Mouse (Mus musculus): ENCODE results near the gene Pnpt1. TPM values are rescaled to one million over a fixed set of nuclear protein-coding genes. Genes with fewer than 3 reads are reported as not detected.

Gene Pnpt1
- polyA plus RNA-seq (2014; fragmentation: Illumina TruSeq; extraction: RNeasy Lipid Tissue Mini Kit (QIAGEN cat#74804); ENCODE audit: low read depth, low replicate concordance), result 13.2 TPM

DNA sequence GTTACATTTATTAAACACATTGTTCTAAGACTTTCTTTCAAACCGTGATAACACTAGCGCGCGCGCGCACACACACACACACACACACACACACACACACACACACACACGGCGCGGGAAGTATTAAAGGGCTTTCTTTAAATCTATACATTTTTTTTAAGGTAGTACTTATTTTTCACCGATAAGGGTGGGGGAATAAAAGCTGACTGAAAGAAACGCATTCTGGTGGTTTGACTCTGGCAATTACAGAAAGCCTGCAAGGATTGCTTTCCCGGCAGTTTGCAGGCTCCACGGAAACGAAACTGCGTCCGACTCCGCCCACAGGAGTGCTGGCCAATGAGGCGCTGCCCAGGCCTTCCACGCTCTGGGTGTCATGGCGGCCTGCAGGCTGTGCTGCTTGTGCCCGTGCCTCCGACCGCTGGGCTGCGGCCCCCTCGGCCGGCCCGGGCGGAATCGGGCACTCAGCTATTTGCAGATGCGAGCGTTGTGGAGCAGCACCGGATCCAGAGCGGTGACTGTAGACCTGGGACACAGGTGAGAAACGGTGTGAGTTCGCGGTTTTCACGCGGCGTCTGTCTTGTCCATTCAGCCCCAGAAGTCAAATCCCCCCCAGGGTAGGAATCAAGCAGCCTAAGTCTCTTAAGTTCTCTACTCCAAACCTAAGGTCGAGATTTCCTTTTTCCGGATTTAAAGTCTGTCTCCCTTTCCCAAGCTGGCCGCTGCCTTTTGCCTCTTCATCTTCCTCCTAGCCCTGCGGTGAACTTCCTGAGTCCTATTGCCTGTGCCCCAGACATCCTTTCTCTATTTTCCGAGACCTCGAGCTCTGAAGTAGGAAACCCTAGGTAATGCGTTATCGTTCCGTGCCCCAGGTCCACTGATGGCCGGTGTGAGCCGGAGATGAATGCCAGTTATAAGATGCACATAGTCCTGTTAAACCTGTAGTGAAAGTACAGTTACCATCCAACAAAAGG lies at the start of gene Pnpt1:
Gene Pnpt1 (plus strand): TSS at position 360 of the 971 bp plus-strand sequence.

DNA sequence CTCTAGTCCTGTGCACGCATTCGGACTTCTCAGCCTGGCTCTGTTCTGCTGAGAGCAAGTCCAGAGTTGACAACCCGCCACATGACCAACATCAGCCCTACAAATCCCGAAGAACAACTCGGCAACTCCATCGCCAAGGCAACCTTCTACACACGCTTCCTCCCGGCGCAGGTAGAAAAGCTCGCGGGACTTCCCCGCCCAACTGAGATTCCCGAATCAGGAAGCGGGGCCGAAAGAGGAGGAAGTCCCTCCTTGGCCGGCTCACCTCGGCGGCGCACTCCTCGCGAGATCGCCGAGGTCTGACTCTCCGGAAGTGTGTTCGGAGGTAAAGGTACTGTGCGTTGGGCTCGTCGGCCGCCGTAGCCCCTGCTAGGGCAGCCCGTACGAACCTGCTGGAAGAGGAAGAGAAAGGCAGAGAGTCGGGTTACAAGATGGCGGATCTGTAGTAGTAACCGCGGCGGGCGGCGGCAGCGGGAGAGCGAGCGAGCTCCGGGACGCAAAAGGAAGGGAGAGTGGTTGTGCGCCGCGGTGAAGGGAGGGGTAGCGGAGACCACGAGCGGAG lies 42.1 kb downstream of the Pnpt1 start, which contains the start of gene Ppp4r3b:
Gene Ppp4r3b (plus strand): TSS at position 328 of the 562 bp plus-strand sequence.

Other genes with a start within 250 kb of the Pnpt1 start
- gene Ppp4r3b, start 42.1 kb downstream of the Pnpt1 start, polyA plus RNA-seq (2014; fragmentation: Illumina TruSeq; extraction: RNeasy Lipid Tissue Mini Kit (QIAGEN cat#74804); ENCODE audit: low read depth, low replicate concordance), result 32.0 TPM
- gene Cfap36, start 116.7 kb downstream of the Pnpt1 start, polyA plus RNA-seq (2014; fragmentation: Illumina TruSeq; extraction: RNeasy Lipid Tissue Mini Kit (QIAGEN cat#74804); ENCODE audit: low read depth, low replicate concordance), result 48.2 TPM
- gene Ccdc88a, start 242.9 kb downstream of the Pnpt1 start, polyA plus RNA-seq (2014; fragmentation: Illumina TruSeq; extraction: RNeasy Lipid Tissue Mini Kit (QIAGEN cat#74804); ENCODE audit: low read depth, low replicate concordance), result 6.6 TPM

All from adipose tissue, adult 10 weeks (tissue).